Mouse (Mus musculus): ENCODE results near the gene Gas6.

Gene Gas6

GRCm38 (mm10) chr8:13493858-13494631 lies at the start of gene Gas6:
Gene Gas6, minus strand, starts transcription at chr8:13494490.
- no peak for DNase-seq (ENCODE audit: low read depth, low spot score)

GRCm38 (mm10) chr8:13541526-13541925 lies 47.2 kb upstream of the Gas6 start:
- DNase-seq (ENCODE audit: low read depth, low spot score), result no peak

GRCm38 (mm10) chr8:13540122-13540521 lies 45.8 kb upstream of the Gas6 start:
- no peak for DNase-seq (ENCODE audit: low read depth, low spot score)

- no peak for DNase-seq (ENCODE audit: low read depth, low spot score)
Observed at GRCm38 (mm10) chr8:13538821-13539220, 44.5 kb upstream of the Gas6 start.

GRCm38 (mm10) chr8:13537102-13537501 lies 42.8 kb upstream of the Gas6 start:
- DNase-seq (ENCODE audit: low read depth, low spot score), result no peak

GRCm38 (mm10) chr8:13533123-13533522 lies 38.8 kb upstream of the Gas6 start:
- no peak for DNase-seq (ENCODE audit: low read depth, low spot score)

GRCm38 (mm10) chr8:13531602-13532171 lies 37.4 kb upstream of the Gas6 start:
- no peak for DNase-seq (ENCODE audit: low read depth, low spot score)

GRCm38 (mm10) chr8:13530941-13531340 lies 36.7 kb upstream of the Gas6 start:
- DNase-seq (ENCODE audit: low read depth, low spot score), result no peak

GRCm38 (mm10) chr8:13530401-13530800 lies 36.1 kb upstream of the Gas6 start:
- no peak for DNase-seq (ENCODE audit: low read depth, low spot score)

GRCm38 (mm10) chr8:13529891-13530316 lies 35.6 kb upstream of the Gas6 start:
- DNase-seq (ENCODE audit: low read depth, low spot score), result no peak

- no peak for DNase-seq (ENCODE audit: low read depth, low spot score)
Observed at GRCm38 (mm10) chr8:13529011-13529840, 34.9 kb upstream of the Gas6 start.

GRCm38 (mm10) chr8:13521392-13521791 lies 27.1 kb upstream of the Gas6 start:
- DNase-seq (ENCODE audit: low read depth, low spot score), result no peak

GRCm38 (mm10) chr8:13520349-13520748 lies 26.1 kb upstream of the Gas6 start:
- DNase-seq (ENCODE audit: low read depth, low spot score), result no peak

- no peak for DNase-seq (ENCODE audit: low read depth, low spot score)
Observed at GRCm38 (mm10) chr8:13519503-13519902, 25.2 kb upstream of the Gas6 start.

GRCm38 (mm10) chr8:13517284-13517781 lies 23.0 kb upstream of the Gas6 start:
- no peak for DNase-seq (ENCODE audit: low read depth, low spot score)

- no peak for DNase-seq (ENCODE audit: low read depth, low spot score)
Observed at GRCm38 (mm10) chr8:13516728-13517127, 22.4 kb upstream of the Gas6 start.

- no peak for DNase-seq (ENCODE audit: low read depth, low spot score)
Observed at GRCm38 (mm10) chr8:13516011-13516442, 21.7 kb upstream of the Gas6 start.

- DNase-seq (ENCODE audit: low read depth, low spot score), result no peak
Observed at GRCm38 (mm10) chr8:13513556-13514370, 19.5 kb upstream of the Gas6 start.

- DNase-seq (ENCODE audit: low read depth, low spot score), result no peak
Observed at GRCm38 (mm10) chr8:13512677-13513076, 18.4 kb upstream of the Gas6 start.

- no peak for DNase-seq (ENCODE audit: low read depth, low spot score)
Observed at GRCm38 (mm10) chr8:13512016-13512415, 17.7 kb upstream of the Gas6 start.

- no peak for DNase-seq (ENCODE audit: low read depth, low spot score)
Observed at GRCm38 (mm10) chr8:13507284-13507937, 13.1 kb upstream of the Gas6 start.
